Mouse (Mus musculus): ENCODE results near the gene Klhdc2. TPM values are rescaled to one million over a fixed set of nuclear protein-coding genes. Genes with fewer than 3 reads are reported as not detected.

Gene Klhdc2
- total RNA-seq (2022) = 100 to 1,000 TPM; 121 to 127 (median 123) TPM

GRCm38 (mm10) chr12:69296511-69297410 lies at the start of gene Klhdc2:
Gene Klhdc2, plus strand, starts transcription at chr12:69296681.
- peak; percentile 87 to 88 for DNase-seq (ENCODE audit: low spot score in 2 of 2)

GRCm38 (mm10) chr12:69249766-69250165 lies 46.7 kb upstream of the Klhdc2 start:
- no peak for DNase-seq (ENCODE audit: low spot score in 2 of 2)

- DNase-seq (ENCODE audit: low spot score in 2 of 2) = no peak
Observed at GRCm38 (mm10) chr12:69250756-69251155, 45.7 kb upstream of the Klhdc2 start.

GRCm38 (mm10) chr12:69253806-69254205 lies 42.7 kb upstream of the Klhdc2 start:
- DNase-seq (ENCODE audit: low spot score in 2 of 2) = no peak

DNA sequence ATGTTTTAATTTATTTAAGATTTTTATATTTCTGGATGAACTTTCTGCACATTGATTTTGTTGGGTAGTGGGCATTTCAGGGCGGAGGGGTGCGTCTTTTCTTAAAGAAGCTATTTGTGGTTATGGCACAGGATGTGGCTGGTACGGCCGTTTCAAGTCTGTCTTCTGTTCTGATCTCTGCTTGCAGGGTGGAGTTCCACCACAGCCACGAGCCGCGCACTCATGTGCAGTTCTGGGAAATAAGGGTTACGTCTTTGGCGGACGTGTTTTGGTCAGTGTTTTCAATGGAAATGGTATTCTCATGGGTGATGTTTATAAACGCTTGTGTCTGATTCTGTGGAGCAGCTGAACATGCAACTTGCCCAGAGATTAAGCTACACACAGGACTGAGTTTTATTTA lies 38.6 kb upstream of the Klhdc2 start:
- DNase-seq (ENCODE audit: low spot score in 2 of 2) = no peak

DNA sequence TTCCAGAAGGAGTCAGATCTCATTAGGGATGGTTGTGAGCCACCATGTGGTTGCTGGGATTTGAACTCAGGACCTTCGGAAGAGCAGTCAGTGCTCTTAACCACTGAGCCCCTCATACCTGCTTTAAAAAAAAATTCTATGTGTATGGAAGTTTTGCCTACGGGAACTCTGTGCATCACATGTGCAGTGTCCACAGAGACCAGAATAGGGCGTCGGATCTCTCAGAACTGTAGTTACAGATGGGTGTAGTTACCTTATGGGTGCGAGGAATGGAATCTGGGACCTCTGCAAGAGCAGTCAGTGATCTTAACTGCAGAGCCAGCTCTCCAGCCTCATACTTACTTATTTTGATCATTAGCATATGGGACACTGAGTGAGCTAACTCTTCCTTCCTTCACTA lies 34.2 kb upstream of the Klhdc2 start:
- DNase-seq (ENCODE audit: low spot score in 2 of 2) = no peak

DNA sequence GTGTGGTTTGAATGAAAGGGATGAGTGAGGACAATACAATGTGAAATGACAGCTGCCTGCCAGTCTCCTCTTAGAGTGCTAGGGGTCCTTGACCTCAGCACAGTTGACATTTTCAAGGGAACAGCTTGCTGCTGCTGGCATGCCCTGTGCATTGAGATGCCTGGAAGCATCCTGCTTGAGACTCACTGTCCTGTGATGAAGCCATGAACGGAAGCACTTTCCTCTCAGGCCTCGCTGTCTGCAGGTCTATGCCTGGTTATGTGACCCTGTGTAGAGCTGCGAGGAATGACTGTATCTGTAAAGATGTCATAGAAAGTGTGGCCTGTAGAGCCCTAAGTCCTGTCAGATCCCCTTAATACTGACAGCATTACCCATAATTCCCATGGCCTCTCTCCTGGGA lies 31.4 kb upstream of the Klhdc2 start:
- DNase-seq (ENCODE audit: low spot score in 2 of 2) = no peak

GRCm38 (mm10) chr12:69267956-69268632 lies 28.4 kb upstream of the Klhdc2 start:
- DNase-seq (ENCODE audit: low spot score in 2 of 2) = peak in 1 of 2 experiments; percentile 4

DNA sequence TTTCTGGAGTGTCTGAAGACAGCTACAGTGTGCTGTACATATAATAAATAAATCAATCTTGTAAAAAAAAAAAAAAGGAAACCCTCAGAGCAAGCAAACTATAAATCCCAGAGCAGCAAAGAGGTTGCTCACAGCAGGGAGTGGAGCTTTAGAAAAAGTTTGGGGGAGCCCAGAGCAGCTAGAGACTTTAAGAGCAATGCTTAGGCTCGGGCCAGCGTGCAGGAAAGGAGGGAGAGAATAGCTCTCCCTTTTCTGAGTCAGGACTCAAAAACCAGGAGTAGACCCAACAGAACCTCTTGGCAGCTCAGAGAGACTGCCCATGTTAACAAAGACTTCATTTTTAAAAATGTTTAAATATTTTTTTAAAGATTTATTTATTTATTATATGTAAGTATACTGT lies 27.5 kb upstream of the Klhdc2 start:
- DNase-seq (ENCODE audit: low spot score in 2 of 2) = no peak

GRCm38 (mm10) chr12:69279931-69280469 lies 16.5 kb upstream of the Klhdc2 start:
- DNase-seq (ENCODE audit: low spot score in 2 of 2) = no peak

- DNase-seq (ENCODE audit: low spot score in 2 of 2) = no peak
Observed at GRCm38 (mm10) chr12:69280915-69281314, 15.6 kb upstream of the Klhdc2 start.

DNA sequence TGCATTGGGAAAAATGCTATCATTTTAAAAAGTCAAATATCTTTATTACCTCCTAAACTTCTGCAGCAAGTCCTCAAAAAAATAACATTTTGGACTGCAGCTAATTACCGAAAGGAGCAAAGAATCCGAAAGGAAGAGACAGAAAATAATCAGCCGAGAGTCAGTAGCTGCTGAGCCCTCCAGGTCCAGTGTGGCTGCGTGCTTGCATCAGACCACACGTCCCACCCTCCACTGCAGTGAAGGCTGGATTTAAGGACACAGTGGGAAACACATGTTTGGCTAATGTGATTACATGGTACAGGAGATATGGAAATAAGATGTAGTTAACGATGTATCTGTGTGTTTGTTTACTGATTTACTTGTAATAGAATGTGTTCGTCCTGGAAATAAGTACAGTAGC lies 13.3 kb upstream of the Klhdc2 start:
- no peak for DNase-seq (ENCODE audit: low spot score in 2 of 2)

- DNase-seq (ENCODE audit: low spot score in 2 of 2) = no peak
Observed at GRCm38 (mm10) chr12:69287535-69287934, 8.9 kb upstream of the Klhdc2 start.

- DNase-seq (ENCODE audit: low spot score in 2 of 2) = no peak
Observed at GRCm38 (mm10) chr12:69288699-69289098, 7.8 kb upstream of the Klhdc2 start.

DNA sequence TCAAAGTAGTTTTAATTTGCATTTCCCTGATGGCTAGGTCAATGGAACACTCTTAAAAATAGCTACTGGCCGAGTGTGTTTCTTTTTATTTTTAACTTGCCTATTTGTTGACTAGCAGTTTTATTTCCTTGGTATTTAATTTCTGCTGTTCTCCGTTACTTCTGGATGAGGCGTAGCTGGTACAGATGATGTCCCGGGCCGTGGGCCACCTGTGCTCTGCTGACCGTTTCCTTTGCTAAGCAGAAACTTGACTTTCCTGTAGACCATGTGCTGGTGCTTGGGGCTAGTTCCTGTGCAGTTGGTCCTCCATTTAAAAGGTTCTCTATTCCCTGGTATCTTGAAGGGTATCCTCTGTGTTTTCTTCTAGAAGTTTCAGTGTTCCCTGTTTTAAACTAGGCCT lies 4.1 kb upstream of the Klhdc2 start:
- no peak for DNase-seq (ENCODE audit: low spot score in 2 of 2)

DNA sequence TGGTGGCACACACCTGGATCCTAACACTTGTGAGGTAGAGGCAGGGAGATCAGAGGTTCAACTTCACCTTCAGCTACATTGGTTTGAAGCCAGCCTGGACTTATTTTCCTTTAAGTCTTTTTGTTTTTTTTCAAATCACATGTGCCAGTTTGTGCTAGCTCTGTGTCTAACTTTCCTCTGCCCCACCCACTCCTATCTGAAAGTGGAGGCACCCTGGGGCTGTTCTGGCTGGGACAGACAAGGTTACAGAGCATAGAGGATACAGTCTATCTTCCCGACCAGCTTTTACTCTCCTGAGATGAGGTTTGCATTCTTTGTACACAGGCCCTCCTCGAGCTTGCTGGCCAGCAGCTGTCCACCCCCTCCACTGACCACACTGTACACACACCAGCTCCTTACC lies 2.7 kb upstream of the Klhdc2 start:
- no peak for DNase-seq (ENCODE audit: low spot score in 2 of 2)

- DNase-seq (ENCODE audit: low spot score in 2 of 2) = no peak
Observed at GRCm38 (mm10) chr12:69294936-69295335, 1.5 kb upstream of the Klhdc2 start.

DNA sequence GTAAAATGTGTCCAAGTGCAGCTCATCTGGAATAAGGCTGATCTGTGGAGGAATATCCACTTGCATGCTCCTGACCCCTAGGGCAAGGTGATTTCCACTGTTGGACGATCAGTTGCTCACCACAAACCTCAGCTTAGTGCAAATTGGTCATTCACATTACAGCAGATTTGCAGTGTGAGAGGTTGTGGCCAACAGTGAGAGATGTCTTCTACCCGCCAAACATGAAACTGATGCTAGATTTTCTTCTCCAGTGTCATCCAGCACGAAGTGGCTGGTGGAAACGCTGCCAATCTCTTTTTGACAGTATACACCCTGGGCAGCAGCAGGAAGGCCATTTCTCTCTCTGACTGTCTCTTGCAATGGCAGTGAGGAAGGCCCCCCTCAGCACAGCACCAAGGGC lies 830 bp upstream of the Klhdc2 start:
- DNase-seq (ENCODE audit: low spot score in 2 of 2) = no peak

GRCm38 (mm10) chr12:69297411-69298150 lies 1.1 kb downstream of the Klhdc2 start:
- DNase-seq (ENCODE audit: low spot score in 2 of 2) = no peak

DNA sequence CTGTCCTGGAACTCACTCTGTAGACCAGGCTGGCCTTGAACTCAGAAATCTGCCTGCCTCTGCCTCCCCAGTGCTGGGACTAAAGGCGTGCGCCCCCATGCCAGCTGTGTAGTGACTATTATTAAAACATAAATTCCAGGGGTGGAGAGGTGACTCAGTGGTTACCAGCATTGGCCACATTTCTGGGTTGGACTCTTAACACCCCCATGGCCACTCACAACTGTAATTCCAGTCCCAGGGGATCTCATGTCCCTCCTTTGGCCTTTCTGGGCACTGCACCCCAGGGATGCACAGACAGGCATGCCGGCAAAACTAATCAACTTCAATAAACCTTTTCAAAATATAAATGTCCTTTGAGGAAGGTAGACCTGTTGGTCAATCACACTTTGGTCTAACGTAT lies 1.8 kb downstream of the Klhdc2 start:
- DNase-seq (ENCODE audit: low spot score in 2 of 2) = no peak

DNA sequence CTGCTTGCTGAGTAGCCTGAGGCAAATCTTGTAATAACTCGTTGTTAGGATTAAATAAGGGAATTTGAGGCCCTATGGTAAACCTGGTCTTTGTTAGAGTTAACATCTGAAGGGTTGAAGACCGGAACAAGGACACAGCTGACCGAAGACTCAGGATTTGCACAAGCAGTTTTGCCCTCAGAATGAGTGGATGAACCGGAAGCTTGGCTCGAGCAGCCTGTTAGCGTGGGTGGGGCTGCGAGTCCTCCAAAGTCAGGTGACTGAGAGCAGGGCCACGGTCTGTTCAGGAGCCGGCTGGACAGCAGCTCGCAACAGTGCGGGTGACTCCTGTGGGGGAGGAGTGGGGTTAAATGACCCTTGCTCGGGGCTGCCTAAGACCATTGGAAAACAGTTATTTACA lies 2.8 kb downstream of the Klhdc2 start:
- DNase-seq (ENCODE audit: low spot score in 2 of 2) = no peak

- DNase-seq (ENCODE audit: low spot score in 2 of 2) = no peak
Observed at GRCm38 (mm10) chr12:69299831-69300230, 3.4 kb downstream of the Klhdc2 start.
